Mouse (Mus musculus): ENCODE measurements around the gene Ndufaf8.

DNA sequence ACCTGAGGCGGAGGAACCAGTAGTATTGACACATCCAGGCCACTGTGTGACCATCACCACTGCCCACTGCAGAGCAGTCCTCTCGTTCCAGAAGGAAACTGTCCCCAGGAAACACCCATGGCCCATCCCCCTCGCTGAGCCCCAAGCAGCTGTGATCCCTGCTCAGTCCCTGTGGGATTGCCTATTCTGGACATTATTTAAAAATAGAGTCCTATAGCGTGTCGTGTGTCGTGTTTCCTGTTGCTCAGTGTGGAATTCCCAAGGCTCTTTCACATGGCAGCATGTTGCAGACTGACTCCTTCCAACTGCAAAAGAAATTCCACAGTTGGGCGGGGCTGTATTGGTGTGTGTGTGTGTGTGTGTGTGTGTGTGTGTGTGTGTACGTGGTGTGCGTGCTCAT is 46.5 kb upstream of the Ndufaf8 start:
- TF ChIP-seq CTCF (IDR thresholded peaks at IDR 0.05; ENCODE audit: borderline replicate concordance, insufficient read depth, low read length) (no peak), POLR2A (IDR thresholded peaks at IDR 0.05; ENCODE audit: low read depth, low read length) (no peak)
